Mouse (Mus musculus) heart, adult 18-20 months (tissue): ENCODE data around the gene Meis2. TPM values are rescaled to one million over a fixed set of nuclear protein-coding genes. Genes with fewer than 3 reads are reported as not detected.

Source experiments
- DNase-seq, 2 experiments: peaks; one replicate each; pipeline ENCODE4 v3.0.0; 2021 to 2022; ENCODE audit warnings: mixed read lengths in 1 of 2
- total RNA-seq, 2 experiments: library from RNA; stranded (reverse); gene quantifications; 2 replicates each; pipeline ENCODE4 v1.2.3; 2021

Gene Meis2
- total RNA-seq, 2 experiments from 2014 or later = 19.1 to 24.3 TPM

- no peak for DNase-seq
Measured at GRCm38 (mm10) chr2:115947714-115948226, 117.9 kb downstream of the Meis2 start.

- DNase-seq = no peak
Measured at GRCm38 (mm10) chr2:115943044-115943443, 122.6 kb downstream of the Meis2 start.

- no peak for DNase-seq
Measured at GRCm38 (mm10) chr2:115939849-115940248, 125.8 kb downstream of the Meis2 start.

GRCm38 (mm10) chr2:115938926-115939563 lies 126.6 kb downstream of the Meis2 start:
- peak; percentile 75 to 79 for DNase-seq

- DNase-seq = no peak
Measured at GRCm38 (mm10) chr2:115938296-115938695, 127.3 kb downstream of the Meis2 start.

- no peak for DNase-seq
Measured at GRCm38 (mm10) chr2:115937896-115938295, 127.7 kb downstream of the Meis2 start.

- peak; percentile 14 to 24 for DNase-seq
Measured at GRCm38 (mm10) chr2:115936786-115937185, 128.9 kb downstream of the Meis2 start.

- DNase-seq = no peak
Measured at GRCm38 (mm10) chr2:115934299-115934698, 131.3 kb downstream of the Meis2 start.

GRCm38 (mm10) chr2:115933259-115933658 lies 132.4 kb downstream of the Meis2 start:
- no peak for DNase-seq

- DNase-seq = no peak
Measured at GRCm38 (mm10) chr2:115925744-115926143, 139.9 kb downstream of the Meis2 start.

- DNase-seq = peak in 1 of 2 experiments; percentile 52
Measured at GRCm38 (mm10) chr2:115924472-115924871, 141.2 kb downstream of the Meis2 start.

GRCm38 (mm10) chr2:115923247-115923646 lies 142.4 kb downstream of the Meis2 start:
- no peak for DNase-seq

GRCm38 (mm10) chr2:115921687-115922086 lies 144.0 kb downstream of the Meis2 start:
- DNase-seq = no peak

- DNase-seq = no peak
Measured at GRCm38 (mm10) chr2:115920336-115920951, 145.2 kb downstream of the Meis2 start.

- DNase-seq = no peak
Measured at GRCm38 (mm10) chr2:115919141-115920071, 146.2 kb downstream of the Meis2 start.

GRCm38 (mm10) chr2:115918561-115918960 lies 147.1 kb downstream of the Meis2 start:
- no peak for DNase-seq

- DNase-seq = no peak
Measured at GRCm38 (mm10) chr2:115914539-115914938, 151.1 kb downstream of the Meis2 start.

- no peak for DNase-seq
Measured at GRCm38 (mm10) chr2:115912948-115913529, 152.6 kb downstream of the Meis2 start.

GRCm38 (mm10) chr2:115911913-115912642 lies 153.6 kb downstream of the Meis2 start:
- no peak for DNase-seq

GRCm38 (mm10) chr2:115910217-115910616 lies 155.4 kb downstream of the Meis2 start:
- DNase-seq = no peak

- no peak for DNase-seq
Measured at GRCm38 (mm10) chr2:115901007-115901406, 164.6 kb downstream of the Meis2 start.

GRCm38 (mm10) chr2:115897559-115897958 lies 168.1 kb downstream of the Meis2 start:
- no peak for DNase-seq
